8 mouse cellular contexts compared by ENCODE assay signal in genomic region chr5:43354351-43354942, GRCm38 (mm10).
DNase-seq lines count a peak whose midpoint lies in the region; ATAC-seq and TF ChIP-seq lines count a peak whose summit lies in the region.

No protein-coding gene starts in this region.

- H3K27ac ChIP-seq in heart, embryonic 10.5 days = peak overlapping the region; percentile 88
- peak overlapping the region; percentile 57 for H3K27ac ChIP-seq in cortical plate, adult 2 months (ENCODE audit: insufficient read depth, low read length)
- no peak overlapping the region for H3K27ac ChIP-seq in hindbrain, embryonic 16.5 days (ENCODE audit: low read depth, low read length)
- H3K27ac ChIP-seq in lung, postnatal 0 days (ENCODE audit: low read length) = peak overlapping the region; percentile 22
- peak overlapping the region; percentile 71 for H3K27ac ChIP-seq in stomach, embryonic 15.5 days

- peaks cover 32% of the 10 kb centered on the region for H3K4me1 ChIP-seq in heart, embryonic 10.5 days
- H3K4me1 ChIP-seq in cortical plate, adult 2 months (ENCODE audit: control insufficient read depth, insufficient read depth, low read length) = peaks cover 2% of the 10 kb centered on the region; the same call in 1 of the 2 replicates
- peaks cover 16% of the 10 kb centered on the region for H3K4me1 ChIP-seq in hindbrain, embryonic 16.5 days (ENCODE audit: control insufficient read depth, insufficient read depth, low read depth, low read length)
- H3K4me1 ChIP-seq in lung, postnatal 0 days (ENCODE audit: insufficient read depth, low read depth, low read length) = peaks cover 6% of the 10 kb centered on the region; the same call in 1 of the 2 replicates
- peaks cover 6% of the 10 kb centered on the region for H3K4me1 ChIP-seq in stomach, embryonic 15.5 days

- TF ChIP-seq POLR2A in cortical plate, adult 2 months (IDR thresholded peaks at IDR 0.05; ENCODE audit: extremely low read depth, insufficient read depth, low read length) = no peak

- DNase-seq in heart, embryonic 10.5 days (ENCODE audit: low spot score) = no peak
- no peak for DNase-seq in heart, postnatal 14 days
- DNase-seq in lung, postnatal 0 days (ENCODE audit: low spot score) = peak; percentile 69
- DNase-seq in gastrocnemius, postnatal 4 days (ENCODE audit: low spot score in 2 of 2) = no peak
- no peak for DNase-seq in cerebellum, adult 8-10 months

- intact Hi-C loops in heart, postnatal 14 days (cut with DNase I) = loop anchor here (5.0 to 10.0 kb wide), 2 partner anchors 57 to 120 kb away; partner anchors contain the start of gene Cpeb2

- H3K27me3 ChIP-seq in heart, embryonic 10.5 days (ENCODE audit: insufficient read depth, poor library complexity, severe bottlenecking) = no peaks in the 10 kb centered on the region
- no peaks in the 10 kb centered on the region for H3K27me3 ChIP-seq in hindbrain, embryonic 16.5 days (replicated peaks; ENCODE audit: control insufficient read depth, insufficient read depth, low read length)
- H3K27me3 ChIP-seq in lung, postnatal 0 days (replicated peaks; ENCODE audit: insufficient read depth, low read length) = no peaks in the 10 kb centered on the region
- H3K27me3 ChIP-seq in stomach, embryonic 15.5 days (replicated peaks) = no peaks in the 10 kb centered on the region

- TF ChIP-seq CTCF in cortical plate, adult 2 months (IDR thresholded peaks at IDR 0.05; ENCODE audit: extremely low read depth, insufficient read depth, low read length) = no peak
- no peak for TF ChIP-seq CTCF in lung, postnatal 0 days (IDR thresholded peaks at IDR 0.05)

- TF ChIP-seq EP300 in lung, postnatal 0 days (IDR thresholded peaks at IDR 0.05) = peak; percentile 10; the same call in 1 of the 2 replicates

- 40% methylated on average over 14 of the region's 14 CpGs for WGBS in heart, embryonic 10.5 days
- 50% methylated on average over 14 of the region's 14 CpGs for WGBS in hindbrain, embryonic 16.5 days
- WGBS in lung, postnatal 0 days = 22% methylated on average over 14 of the region's 14 CpGs
- 38% methylated on average over 14 of the region's 14 CpGs for WGBS in stomach, embryonic 15.5 days

- no peaks in the 10 kb centered on the region for H3K36me3 ChIP-seq in heart, embryonic 10.5 days
- H3K36me3 ChIP-seq in hindbrain, embryonic 16.5 days (ENCODE audit: control insufficient read depth, insufficient read depth, low read length) = no peaks in the 10 kb centered on the region
- no peaks in the 10 kb centered on the region for H3K36me3 ChIP-seq in lung, postnatal 0 days (ENCODE audit: insufficient read depth, low read length)
- no peaks in the 10 kb centered on the region for H3K36me3 ChIP-seq in stomach, embryonic 15.5 days

- no peaks in the 10 kb centered on the region for H3K9me3 ChIP-seq in heart, embryonic 10.5 days
- no peaks in the 10 kb centered on the region for H3K9me3 ChIP-seq in hindbrain, embryonic 16.5 days (ENCODE audit: control insufficient read depth, low read length)
- no peaks in the 10 kb centered on the region for H3K9me3 ChIP-seq in lung, postnatal 0 days (ENCODE audit: low read length)
- no peaks in the 10 kb centered on the region for H3K9me3 ChIP-seq in stomach, embryonic 15.5 days

- no peak overlapping the region for H3K9ac ChIP-seq in hindbrain, embryonic 16.5 days (ENCODE audit: low read depth, low read length)
- H3K9ac ChIP-seq in lung, postnatal 0 days (replicated peaks; ENCODE audit: low read depth) = no peak overlapping the region
- H3K9ac ChIP-seq in stomach, embryonic 15.5 days = no peak overlapping the region

- peak overlapping the region; percentile 51 for H3K4me2 ChIP-seq in hindbrain, embryonic 16.5 days (ENCODE audit: low read length)
- peak overlapping the region; percentile 68 for H3K4me2 ChIP-seq in lung, postnatal 0 days (replicated peaks; ENCODE audit: low read depth, low read length)
- H3K4me2 ChIP-seq in stomach, embryonic 15.5 days = peak overlapping the region; percentile 66

- peak overlapping the region; percentile 56 for H3K4me3 ChIP-seq in heart, embryonic 10.5 days
- H3K4me3 ChIP-seq in cortical plate, adult 2 months (ENCODE audit: insufficient read depth, low read length) = no peak overlapping the region
- peak overlapping the region; percentile 31; the same call in 1 of the 2 replicates for H3K4me3 ChIP-seq in hindbrain, embryonic 16.5 days (ENCODE audit: low read length)
- peak overlapping the region; percentile 33 for H3K4me3 ChIP-seq in lung, postnatal 0 days (ENCODE audit: low read depth, low read length)
- peak overlapping the region; percentile 40 for H3K4me3 ChIP-seq in stomach, embryonic 15.5 days (replicated peaks)

- ATAC-seq in hindbrain, embryonic 16.5 days = no peak
- peak; percentile 39 for ATAC-seq in lung, postnatal 0 days
- 0 out of 2 replicates have a peak, but pooled peaks have one; percentile 6 for ATAC-seq in stomach, embryonic 15.5 days (ENCODE audit: insufficient read depth, low FRiP score, low read depth)
